Mouse (Mus musculus): Measurements from ENCODE around the gene Ehbp1l1.

- TF ChIP-seq GATA1 (IDR thresholded peaks at IDR 0.05; ENCODE audit: borderline replicate concordance, low read length) = no peak
- TF ChIP-seq CTCF (IDR thresholded peaks at IDR 0.05; ENCODE audit: low read depth, low read length) = no peak
- TF ChIP-seq TAL1 (conservative IDR thresholded peaks at IDR 0.05; ENCODE audit: low read depth, low read length) = no peak
- TF ChIP-seq POLR2AphosphoS5 (IDR thresholded peaks at IDR 0.05; ENCODE audit: insufficient replicate concordance, low read depth, low read length) = no peak
- no peak for TF ChIP-seq GATA2 (IDR thresholded peaks at IDR 0.05; ENCODE audit: borderline replicate concordance, low read depth, low read length)
These were observed 9.2 kb downstream of the Ehbp1l1 start for GRCm38 (mm10) chr19:5716955-5717354.

All from G1E (cell line).